Mouse (Mus musculus): ENCODE results near the gene Pdp2.

DNA sequence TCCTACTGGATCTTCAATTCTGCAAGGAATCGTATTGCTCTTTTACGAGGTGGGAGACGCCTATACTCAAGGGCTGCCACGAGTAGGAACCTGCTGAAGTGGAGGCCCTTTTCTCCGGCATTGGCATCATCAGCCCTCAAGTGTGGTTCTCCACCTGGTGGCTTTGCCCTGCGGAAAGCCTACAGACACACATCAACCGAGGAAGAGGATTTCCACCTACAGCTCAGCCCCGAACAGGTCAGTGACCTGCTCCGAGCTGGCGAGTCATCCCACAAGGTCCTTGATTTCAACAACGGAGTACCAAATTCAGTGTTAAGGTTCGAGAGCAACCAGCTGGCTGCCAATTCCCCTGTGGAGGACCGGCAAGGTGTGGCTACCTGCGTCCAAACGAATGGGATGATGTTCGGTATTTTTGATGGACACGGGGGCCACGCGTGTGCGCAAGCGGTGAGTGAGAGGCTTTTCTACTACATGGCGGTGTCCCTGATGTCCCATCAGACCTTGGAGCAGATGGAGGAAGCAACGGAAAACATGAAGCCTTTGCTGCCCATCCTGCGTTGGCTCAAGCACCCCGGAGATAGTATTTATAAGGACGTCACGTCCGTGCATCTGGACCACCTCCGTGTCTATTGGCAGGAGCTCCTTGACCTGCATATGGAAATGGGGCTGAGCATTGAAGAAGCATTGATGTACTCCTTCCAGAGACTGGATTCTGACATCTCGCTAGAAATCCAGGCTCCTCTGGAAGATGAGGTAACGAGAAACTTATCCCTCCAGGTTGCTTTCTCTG lies 2.5 kb downstream of the Pdp2 start:
- TF ChIP-seq E2F4 (IDR thresholded peaks at IDR 0.05; ENCODE audit: insufficient read depth) (no peak), MYOD1 (IDR thresholded peaks at IDR 0.05; ENCODE audit: control insufficient read depth in 1 of 3, insufficient read length in 2 of 3, low read depth in 2 of 3) (no peak), POLR2A (IDR thresholded peaks at IDR 0.05; ENCODE audit: insufficient read length, low read depth) (no peak), POLR2AphosphoS2 (IDR thresholded peaks at IDR 0.05; ENCODE audit: insufficient read length, low read depth) (no peak), MYOG (IDR thresholded peaks at IDR 0.05; ENCODE audit: control insufficient read depth in 1 of 3, insufficient read depth in 1 of 3, insufficient read length in 2 of 3, low read depth in 2 of 3) (no peak), REST (IDR thresholded peaks at IDR 0.05; ENCODE audit: insufficient read depth, insufficient read length) (no peak), USF1 (IDR thresholded peaks at IDR 0.05; ENCODE audit: low read depth) (no peak), CEBPB (IDR thresholded peaks at IDR 0.05; ENCODE audit: insufficient read depth, poor library complexity, severe bottlenecking) (no peak), TCF3 (IDR thresholded peaks at IDR 0.05; ENCODE audit: insufficient read length, low read depth) (no peak), TCF12 (IDR thresholded peaks at IDR 0.05; ENCODE audit: insufficient read depth, poor library complexity, severe bottlenecking) (no peak)
